Mouse (Mus musculus) heart, embryonic 12.5 days (tissue): Measurements from ENCODE around the gene Col11a2. TPM values are rescaled to one million over a fixed set of nuclear protein-coding genes. Genes with fewer than 3 reads are reported as not detected.

Experiments used
- ATAC-seq: fragments of 200-750 bp; cut with Nextera tagmentation; 2 replicates; pipeline ENCODE4 v1.8.0; 2017; ENCODE audit warnings: moderate TSS enrichment, moderate library complexity; ENCODE audit not compliant: insufficient number of reproducible peaks, low FRiP score
- H3K27ac ChIP-seq: fragments of 300-500 bp; sonication (generic); 2 replicates; pipeline ENCODE4 v1.5.1; 2016; ENCODE audit warnings: mild to moderate bottlenecking, moderate library complexity; ENCODE audit not compliant: poor library complexity, severe bottlenecking
- H3K27me3 ChIP-seq: fragments of 300-500 bp; sonication (generic); replicated peaks from 2 replicates; pipeline ENCODE4 v1.6.1; 2016; ENCODE audit warnings: mild to moderate bottlenecking, moderate library complexity
- H3K36me3 ChIP-seq: fragments of 300-500 bp; sonication (generic); 2 replicates; pipeline ENCODE4 v1.6.1; 2016; ENCODE audit warnings: mild to moderate bottlenecking, moderate library complexity
- H3K4me1 ChIP-seq: fragments of 300-500 bp; sonication (generic); replicated peaks from 2 replicates; pipeline ENCODE4 v1.6.1; 2016; ENCODE audit warnings: mild to moderate bottlenecking
- H3K4me2 ChIP-seq: fragments of 300-500 bp; sonication (generic); 2 replicates; pipeline ENCODE4 v1.6.1; 2016; ENCODE audit warnings: mild to moderate bottlenecking, moderate library complexity
- H3K4me3 ChIP-seq: fragments of 300-500 bp; sonication (generic); 2 replicates; pipeline ENCODE4 v1.5.1; 2016; ENCODE audit warnings: mild to moderate bottlenecking
- H3K9ac ChIP-seq: fragments of 300-500 bp; sonication (generic); 2 replicates; pipeline ENCODE4 v1.6.1; 2016; ENCODE audit warnings: mild to moderate bottlenecking, moderate library complexity
- H3K9me3 ChIP-seq: fragments of 300-500 bp; sonication (generic); replicated peaks from 2 replicates; pipeline ENCODE4 v1.6.1; 2016; ENCODE audit warnings: mild to moderate bottlenecking, moderate library complexity
- WGBS: fragments of 180-500 bp; shearing (Covaris S2); methylation state at CpG from one replicate; pipeline ENCODE4 v1.1.7; 2016; 5-methylcytosine and 5-hydroxymethylcytosine counted together
- polyA plus RNA-seq: library from polyadenylated mRNA; unstranded; fragments of >200 nt; fragmentation: Nextera tagmentation; extraction: Ambion mirVana; gene quantifications from 2 replicates; pipeline ENCODE4 v1.2.1, GENCODE M21; 2016

The Col11a2 gene
- polyA plus RNA-seq, 1 experiment from 2014 or later, result 0.83 TPM

DNA sequence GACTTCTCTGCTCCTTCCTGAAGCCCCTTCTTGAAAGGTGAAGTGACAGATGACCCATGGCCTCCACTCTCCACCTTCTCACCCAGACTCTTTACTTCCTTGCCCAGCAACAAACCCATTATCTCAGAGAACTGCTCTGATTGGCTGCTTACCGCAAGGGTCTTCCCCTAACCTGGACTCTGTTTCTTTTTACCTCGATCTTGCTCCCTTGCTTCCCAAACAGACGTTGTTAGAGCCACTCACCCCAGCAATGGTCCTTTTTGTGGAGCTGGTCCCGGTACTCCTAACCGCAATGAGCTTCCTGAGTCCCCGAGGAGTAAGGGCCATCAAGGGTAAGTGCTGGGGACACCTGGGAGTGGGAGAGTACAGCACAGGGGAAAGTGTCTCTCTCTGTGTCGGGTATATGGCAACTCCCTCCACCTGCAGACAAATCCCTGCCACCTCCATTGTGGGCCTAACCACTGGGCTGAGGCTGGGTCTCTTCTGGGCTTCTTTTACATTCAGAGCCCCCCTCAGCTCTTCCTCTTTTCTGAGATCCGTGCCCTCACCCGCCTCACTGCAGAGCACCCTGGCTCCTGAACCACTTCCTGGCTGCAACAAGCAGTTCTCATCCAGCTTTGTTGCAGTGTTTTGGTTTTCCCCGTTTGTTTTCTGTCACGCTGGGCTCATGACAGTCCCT, 53.1 kb downstream of the Col11a2 start, which contains the start of gene H2-Oa:
H2-Oa (plus strand) TSS at position 144 of the 679 bp plus-strand sequence.
- WGBS, result 32% methylated on average over 11 of the region's 11 CpGs
- H3K27me3 ChIP-seq, result peaks cover 3% of the 10 kb centered on the region; the same call in 1 of the 2 replicates
- no peak for ATAC-seq
- no peak within 1 kb of the TSS for H3K4me3 ChIP-seq
- H3K4me1 ChIP-seq, result peaks cover 21% of the 10 kb centered on the region
- H3K36me3 ChIP-seq, result no peaks in the 10 kb centered on the region
- H3K9ac ChIP-seq, result no peak within 1 kb of the TSS
- 0 out of 2 replicates have a peak within 1 kb of the TSS, but pooled peaks have one; percentile 7 for H3K27ac ChIP-seq
- H3K9me3 ChIP-seq, result no peaks in the 10 kb centered on the region
- H3K4me2 ChIP-seq, result 0 out of 2 replicates have a peak within 1 kb of the TSS, but pooled peaks have one; percentile 23

DNA sequence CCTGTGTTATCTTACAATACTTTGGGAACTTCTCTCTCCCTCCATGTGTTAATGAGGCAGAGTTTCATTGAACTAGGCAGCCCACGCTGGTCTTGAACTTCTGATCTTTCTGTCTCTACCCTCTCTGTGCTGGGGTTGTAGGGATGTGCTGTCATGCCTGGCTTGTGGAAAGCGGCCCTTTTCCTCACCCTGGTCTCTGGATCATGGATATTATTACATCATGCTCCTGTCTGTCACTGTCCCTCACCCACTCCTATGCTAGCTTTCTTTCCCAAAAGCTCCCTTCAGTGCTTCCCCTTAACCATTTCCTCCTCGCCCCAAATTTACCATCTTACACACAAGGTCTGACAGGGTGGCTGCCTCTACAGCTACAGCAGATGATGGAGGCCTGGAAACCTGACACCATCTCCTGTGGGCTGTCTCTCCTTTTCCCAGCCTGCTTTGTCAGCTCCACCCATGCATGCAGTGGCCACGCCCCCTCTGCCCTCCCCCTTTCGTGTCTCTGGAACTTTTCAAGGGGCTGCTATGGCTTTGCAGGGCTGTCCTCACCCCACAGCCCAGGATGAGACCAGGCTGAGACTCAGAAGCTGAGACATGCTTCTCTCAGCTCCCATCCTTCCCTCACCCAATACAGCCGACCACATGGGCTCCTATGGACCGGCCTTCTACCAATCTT, 54.1 kb downstream of the Col11a2 start:
- Histone ChIP-seq H3K9ac (0 out of 2 replicates have a peak overlapping the region, but pooled peaks have one; percentile 13), H3K4me2 (peak overlapping the region; percentile 23), H3K36me3 (no peaks in the 10 kb centered on the region), H3K4me3 (no peak overlapping the region), H3K27me3 (peaks cover 3% of the 10 kb centered on the region; the same call in 1 of the 2 replicates), H3K27ac (peak overlapping the region; percentile 7; the same call in 1 of the 2 replicates), H3K9me3 (no peaks in the 10 kb centered on the region), H3K4me1 (peaks cover 21% of the 10 kb centered on the region)
- WGBS, result 23% methylated on average over 7 of the region's 7 CpGs
- ATAC-seq, result peak; percentile 53; the same call in 1 of the 2 replicates

DNA sequence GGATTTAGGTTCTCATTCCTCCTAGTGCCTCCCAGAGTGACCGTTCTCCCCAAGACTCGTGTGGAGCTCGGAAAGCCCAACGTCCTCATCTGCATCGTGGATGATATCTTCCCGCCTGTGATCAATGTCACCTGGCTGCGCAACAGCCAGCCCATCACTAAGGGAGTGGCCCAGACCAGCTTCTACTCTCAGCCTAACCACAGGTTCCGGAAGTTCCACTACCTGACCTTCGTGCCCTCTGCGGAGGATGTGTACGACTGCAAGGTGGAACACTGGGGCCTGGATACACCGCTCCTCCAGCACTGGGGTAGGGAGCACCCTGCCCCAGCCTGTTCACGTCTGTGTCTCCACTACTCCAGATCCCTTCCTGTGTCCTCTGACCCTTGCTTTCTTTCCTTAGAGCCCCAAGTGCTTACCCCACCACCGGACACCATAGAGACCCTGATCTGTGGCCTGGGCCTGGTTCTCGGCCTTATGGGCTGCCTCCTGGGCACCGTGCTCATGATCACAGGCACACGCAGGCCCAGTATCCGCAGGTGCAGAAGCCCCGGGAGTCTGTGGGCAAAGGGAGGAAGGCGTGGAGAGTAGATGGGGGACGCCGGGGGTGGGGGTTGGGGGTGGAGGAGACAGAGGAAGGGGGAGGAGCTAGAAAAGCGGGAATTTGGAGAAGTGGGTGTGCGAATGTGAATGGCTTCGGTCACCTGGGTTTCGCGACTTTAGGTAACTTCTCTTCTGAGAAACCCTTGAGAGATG, 55.2 kb downstream of the Col11a2 start:
- ATAC-seq, result no peak
- H3K4me1 ChIP-seq, result peaks cover 21% of the 10 kb centered on the region
- H3K9me3 ChIP-seq, result no peaks in the 10 kb centered on the region
- WGBS, result 75% methylated on average over 27 of the region's 27 CpGs
- H3K27ac ChIP-seq, result no peak overlapping the region
- H3K4me3 ChIP-seq, result no peak overlapping the region
- no peak overlapping the region for H3K4me2 ChIP-seq
- peaks cover 3% of the 10 kb centered on the region; the same call in 1 of the 2 replicates for H3K27me3 ChIP-seq
- no peaks in the 10 kb centered on the region for H3K36me3 ChIP-seq
- H3K9ac ChIP-seq, result no peak overlapping the region

DNA sequence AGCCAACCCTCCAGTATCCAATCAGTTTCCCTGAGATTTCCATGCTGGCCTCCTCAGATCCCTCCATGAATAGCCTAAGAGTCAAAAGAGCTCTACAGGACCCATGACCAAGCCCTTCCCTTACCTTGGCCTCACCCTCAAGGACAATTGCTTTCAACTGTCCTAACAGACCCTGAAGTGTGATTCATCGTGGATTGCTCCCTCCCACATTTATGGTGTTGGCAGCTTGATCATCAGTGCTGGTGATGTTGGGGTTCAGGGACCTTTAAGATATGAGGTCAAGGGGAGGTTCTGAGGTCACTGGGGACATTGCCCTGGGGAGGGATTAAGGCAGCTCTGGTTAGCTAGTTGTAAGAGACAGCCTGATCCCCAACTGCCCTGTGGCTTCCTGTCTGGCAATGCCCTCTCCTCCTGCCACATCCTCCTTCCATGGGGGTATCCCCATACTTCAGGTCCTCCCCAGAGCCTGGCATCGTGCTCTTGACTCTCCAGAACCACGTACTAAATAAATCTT, 57.3 kb downstream of the Col11a2 start:
- H3K36me3 ChIP-seq, result no peaks in the 10 kb centered on the region
- WGBS, result 69% methylated on average over 3 of the region's 3 CpGs

DNA sequence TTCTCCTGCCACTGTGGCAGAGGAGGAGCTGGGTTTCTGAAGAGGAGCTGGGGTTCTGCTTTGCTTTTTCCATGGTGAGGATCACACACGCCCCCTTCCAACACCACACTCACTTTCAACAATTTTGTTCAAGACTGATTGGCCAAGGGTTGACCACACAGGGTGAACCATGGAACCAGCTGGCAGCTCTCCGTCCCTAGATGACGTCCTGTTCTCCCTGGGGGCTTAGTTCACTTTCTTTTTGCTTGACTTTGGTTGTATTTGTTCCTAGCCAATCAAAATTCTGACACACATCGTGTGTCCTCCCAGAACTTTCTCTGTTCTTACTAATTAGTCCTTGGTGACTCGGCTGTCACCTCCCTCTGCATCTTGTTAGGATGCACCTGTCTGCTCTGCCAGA, 58.0 kb downstream of the Col11a2 start:
- ATAC-seq, result no peak
- peaks cover 15% of the 10 kb centered on the region for H3K27me3 ChIP-seq
- H3K9me3 ChIP-seq, result no peaks in the 10 kb centered on the region
- no peak overlapping the region for H3K9ac ChIP-seq
- H3K4me1 ChIP-seq, result peaks cover 18% of the 10 kb centered on the region
- WGBS, result 71% methylated on average over 5 of the region's 5 CpGs
- no peak overlapping the region for H3K27ac ChIP-seq
- H3K4me2 ChIP-seq, result no peak overlapping the region
- no peak overlapping the region for H3K4me3 ChIP-seq
- H3K36me3 ChIP-seq, result no peaks in the 10 kb centered on the region

More for the DNA sequence above, 57.3 kb downstream of the Col11a2 start:
- Histone ChIP-seq H3K4me2 (no peak overlapping the region), H3K9ac (no peak overlapping the region), H3K27me3 (peaks cover 15% of the 10 kb centered on the region), H3K27ac (no peak overlapping the region), H3K9me3 (no peaks in the 10 kb centered on the region), H3K4me3 (no peak overlapping the region), H3K4me1 (peaks cover 21% of the 10 kb centered on the region)
- no peak for ATAC-seq

DNA sequence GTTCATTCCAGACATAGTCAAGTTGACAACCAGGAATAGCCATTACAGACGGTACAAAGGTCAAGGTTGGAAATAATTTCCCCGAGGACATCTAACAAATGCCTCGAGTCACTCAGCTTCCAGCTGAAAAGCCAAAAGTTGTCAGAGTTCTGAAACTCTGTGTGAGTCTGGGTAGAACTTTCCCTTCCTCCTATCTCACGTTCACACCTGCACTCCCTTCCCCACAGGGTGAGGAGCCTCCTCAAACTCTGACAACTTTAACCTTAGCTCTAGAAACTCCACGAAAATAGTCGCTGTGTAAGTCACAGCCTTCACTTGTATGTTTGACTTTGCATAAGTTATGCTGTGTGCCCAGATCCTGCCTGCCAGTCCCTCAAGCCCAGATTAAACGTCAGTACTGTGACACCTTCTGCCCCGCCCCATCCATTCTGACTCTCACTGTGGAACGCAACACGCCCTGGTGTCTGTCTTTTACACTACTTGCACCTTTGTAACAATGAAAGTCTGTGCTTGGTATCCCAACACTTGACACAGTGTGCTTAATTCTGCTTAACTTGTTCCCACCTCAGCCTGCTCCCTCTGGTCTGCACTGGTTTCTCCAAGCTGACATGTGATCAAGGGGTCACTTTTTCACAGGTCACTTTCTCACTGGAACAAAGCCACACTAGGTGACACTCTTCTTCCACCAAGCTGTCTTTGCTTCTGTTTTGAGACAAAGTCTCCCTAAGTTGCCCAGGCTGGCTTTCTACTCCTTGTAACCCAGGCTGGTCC, 59.7 kb downstream of the Col11a2 start:
- no peaks in the 10 kb centered on the region for H3K9me3 ChIP-seq
- no peak overlapping the region for H3K4me3 ChIP-seq
- WGBS, result 42% methylated on average over 10 of the region's 10 CpGs
- H3K36me3 ChIP-seq, result no peaks in the 10 kb centered on the region
- ATAC-seq, result no peak
- 0 out of 2 replicates have a peak, but pooled peaks cover 2% of the 10 kb centered on the region for H3K4me1 ChIP-seq
- H3K27me3 ChIP-seq, result peaks cover 15% of the 10 kb centered on the region
- H3K9ac ChIP-seq, result no peak overlapping the region
- H3K27ac ChIP-seq, result no peak overlapping the region
- no peak overlapping the region for H3K4me2 ChIP-seq

DNA sequence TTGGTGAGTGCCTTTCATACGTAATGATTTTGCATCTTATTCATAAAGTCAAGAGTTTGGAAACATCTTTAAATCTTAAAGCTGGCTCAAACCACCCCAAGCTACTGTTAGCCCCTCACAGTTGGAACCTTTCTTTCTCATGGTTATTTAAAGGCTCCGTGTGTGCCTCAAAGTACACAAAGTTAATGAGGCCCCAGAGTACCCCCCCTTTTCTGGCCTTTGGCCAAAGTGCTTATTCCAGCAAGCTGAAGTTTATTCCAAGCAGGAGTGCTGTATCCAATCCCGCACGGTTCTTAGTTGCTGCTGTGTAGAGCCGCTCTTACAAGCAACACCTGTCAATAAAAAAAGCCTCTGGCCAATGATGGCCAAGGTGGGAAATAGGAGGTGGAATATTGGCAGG, 60.3 kb downstream of the Col11a2 start:
- Histone ChIP-seq H3K9me3 (no peaks in the 10 kb centered on the region), H3K4me2 (no peak overlapping the region), H3K36me3 (no peaks in the 10 kb centered on the region), H3K27ac (no peak overlapping the region), H3K9ac (no peak overlapping the region), H3K4me3 (no peak overlapping the region), H3K4me1 (no peaks in the 10 kb centered on the region), H3K27me3 (peaks cover 15% of the 10 kb centered on the region)
- WGBS, result 66% methylated on average over 5 of the region's 5 CpGs
- no peak for ATAC-seq

DNA sequence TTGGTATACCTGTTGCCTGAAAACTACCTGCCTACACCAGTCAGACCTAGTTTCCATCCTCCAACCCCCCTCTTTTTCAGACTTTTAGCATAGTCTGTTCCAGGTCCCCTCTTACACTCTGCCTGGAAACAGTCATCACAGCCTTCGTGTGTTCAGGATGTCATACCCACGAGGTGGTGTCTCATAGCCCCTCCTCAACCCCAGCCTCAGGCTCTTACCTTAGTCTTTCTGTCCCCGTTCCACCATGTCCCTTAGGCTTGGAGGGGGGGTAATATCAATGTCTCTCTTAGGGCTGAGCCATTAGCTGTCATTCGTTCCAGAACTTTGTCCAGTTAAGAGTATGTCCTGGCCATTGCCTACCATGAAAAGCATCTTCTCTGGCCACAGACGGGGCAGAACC, 61.9 kb downstream of the Col11a2 start:
- Histone ChIP-seq H3K36me3 (no peaks in the 10 kb centered on the region), H3K27ac (no peak overlapping the region), H3K4me3 (no peak overlapping the region), H3K9me3 (no peaks in the 10 kb centered on the region), H3K9ac (no peak overlapping the region), H3K4me1 (no peaks in the 10 kb centered on the region), H3K27me3 (peaks cover 12% of the 10 kb centered on the region; the same call in 1 of the 2 replicates), H3K4me2 (no peak overlapping the region)
- no peak for ATAC-seq
- WGBS, result 27% methylated on average over 5 of the region's 5 CpGs

DNA sequence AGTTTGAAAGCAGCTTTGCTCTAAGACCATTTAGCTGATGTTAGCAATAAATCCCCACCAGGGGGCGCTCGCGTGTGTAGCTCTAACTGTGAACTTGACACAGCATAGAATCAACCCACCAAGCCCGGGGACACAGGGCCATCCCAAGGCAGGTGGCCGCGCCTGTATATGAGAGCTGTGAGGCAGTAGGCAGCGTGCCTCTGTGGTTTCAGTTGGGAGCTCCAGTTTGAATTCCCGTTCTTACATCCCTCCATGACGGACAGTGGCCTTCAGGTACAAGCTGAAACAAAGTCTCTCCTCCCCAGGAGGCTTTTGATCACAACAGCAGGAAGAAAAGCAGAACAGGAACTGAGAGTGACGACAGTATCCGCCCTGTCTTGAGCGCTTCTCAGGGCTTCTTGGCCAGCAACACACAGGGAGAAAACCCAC, 62.4 kb downstream of the Col11a2 start:
- no peak overlapping the region for H3K27ac ChIP-seq
- no peak overlapping the region for H3K9ac ChIP-seq
- peak overlapping the region; percentile 55 for H3K4me2 ChIP-seq
- peak overlapping the region; percentile 17; the same call in 1 of the 2 replicates for H3K4me3 ChIP-seq
- H3K9me3 ChIP-seq, result no peaks in the 10 kb centered on the region
- no peaks in the 10 kb centered on the region for H3K36me3 ChIP-seq
- H3K4me1 ChIP-seq, result no peaks in the 10 kb centered on the region
- H3K27me3 ChIP-seq, result peaks cover 12% of the 10 kb centered on the region; the same call in 1 of the 2 replicates
- ATAC-seq, result peak; percentile 82
- WGBS, result 3% methylated on average over 12 of the region's 12 CpGs

DNA sequence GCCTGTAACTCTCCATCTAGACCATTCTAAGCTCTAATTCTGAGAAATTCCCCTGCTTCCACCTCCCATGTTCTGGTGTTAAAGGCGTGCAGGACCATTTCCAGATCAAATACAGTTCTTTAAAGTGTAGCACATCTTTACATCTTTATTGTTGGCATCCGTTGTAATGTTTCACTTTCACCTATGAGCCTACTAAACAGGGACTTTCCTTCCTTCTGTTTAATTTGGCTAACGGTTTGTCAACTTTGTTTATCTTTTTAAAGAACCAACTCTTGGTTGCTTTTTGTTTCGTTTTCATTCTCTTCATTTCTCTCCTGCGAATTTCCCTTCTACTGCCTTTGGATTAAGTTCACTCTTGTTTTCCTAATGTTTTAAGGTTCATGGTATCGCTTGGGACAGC, 63.6 kb downstream of the Col11a2 start:
- H3K27ac ChIP-seq, result no peak overlapping the region
- no peak for ATAC-seq
- peaks cover 12% of the 10 kb centered on the region; the same call in 1 of the 2 replicates for H3K27me3 ChIP-seq
- H3K4me2 ChIP-seq, result no peak overlapping the region
- no peaks in the 10 kb centered on the region for H3K9me3 ChIP-seq
- WGBS, result 70% methylated on average over 6 of the region's 6 CpGs
- H3K36me3 ChIP-seq, result 0 out of 2 replicates have a peak, but pooled peaks cover 3% of the 10 kb centered on the region
- no peak overlapping the region for H3K9ac ChIP-seq
- no peaks in the 10 kb centered on the region for H3K4me1 ChIP-seq
- H3K4me3 ChIP-seq, result no peak overlapping the region
